Mouse (Mus musculus): Measurements from ENCODE around the gene Gpr27. TPM values are rescaled to one million over a fixed set of nuclear protein-coding genes. Genes with fewer than 3 reads are reported as not detected.

Gpr27 gene
- total and polyA plus RNA-seq, 3 experiments = not detected

DNA sequence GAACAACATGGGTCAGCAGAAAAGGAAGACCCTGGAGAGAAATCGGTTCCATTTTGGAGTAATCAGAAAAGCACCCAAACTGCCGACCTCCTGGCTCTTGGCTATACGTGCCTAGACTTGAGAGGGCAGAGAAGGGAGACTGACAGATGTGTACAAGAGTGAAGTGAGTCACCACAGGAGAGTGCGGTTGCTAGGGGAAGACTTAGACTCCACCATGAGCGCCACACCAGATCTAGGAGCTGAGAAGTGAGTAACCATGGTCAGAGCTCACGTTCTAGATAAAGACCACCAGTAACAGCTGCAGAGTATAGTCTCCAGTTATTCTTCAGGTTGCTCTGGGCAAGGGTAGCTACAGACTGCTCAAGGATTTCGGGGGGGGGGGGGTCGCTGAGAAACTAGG, 29.2 kb upstream of the Gpr27 start:
- no peaks in the 10 kb centered on the region for H3K9me3 ChIP-seq (replicated peaks; ENCODE audit: low read length)
- H3K4me1 ChIP-seq (ENCODE audit: control insufficient read depth in 1 of 2, insufficient read depth in 2 of 2) = peaks cover 24 to 42% of the 10 kb centered on the region in 2 experiments
- dilution Hi-C loops (cut with MboI; ENCODE audit: extremely low pct_ligation_motif_present, extremely low pct_unique_long_range_greater_than_20kb, low sequenced_read_pairs) = no loop called here
- in situ Hi-C loops (cut with MboI; ENCODE audit: low pct_ligation_motif_present, low pct_unique_long_range_greater_than_20kb, low sequenced_read_pairs) = loop anchor here (25.0 kb wide), 1 partner anchor 124 kb away; no protein-coding TSS in a partner anchor
- no peak overlapping the region for H3K27ac ChIP-seq (ENCODE audit: insufficient read depth, low read depth)
- H3K27me3 ChIP-seq (replicated peaks) = peaks cover 2% of the 10 kb centered on the region
- DNase-seq (ENCODE audit: extremely low read depth) = peak; percentile 39
- H3K79me2 ChIP-seq (replicated peaks; ENCODE audit: control insufficient read depth, extremely low read depth, insufficient read depth, poor library complexity, severe bottlenecking) = peaks cover 10% of the 10 kb centered on the region; the same call in 1 of the 2 replicates
- no peak for TF ChIP-seq ETS1 (conservative IDR thresholded peaks at IDR 0.05; ENCODE audit: low read depth, low read length)
- peak; percentile 70 for TF ChIP-seq IRF4 (IDR thresholded peaks at IDR 0.05; ENCODE audit: low read depth, low read length)
- no peak for TF ChIP-seq MAFK (IDR thresholded peaks at IDR 0.05; ENCODE audit: insufficient replicate concordance, low read length)
- 0 out of 2 replicates have a peak, but pooled peaks have one; percentile 25 for TF ChIP-seq JUND (conservative IDR thresholded peaks at IDR 0.05; ENCODE audit: low read depth, low read length)
- TF ChIP-seq RCOR1 (conservative IDR thresholded peaks at IDR 0.05; ENCODE audit: low read depth, low read length) = no peak
- no peak for TF ChIP-seq NELFE (IDR thresholded peaks at IDR 0.05; ENCODE audit: low read depth, low read length)
- TF ChIP-seq MAZ (IDR thresholded peaks at IDR 0.05; ENCODE audit: low read depth, low read length) = no peak
- no peak for TF ChIP-seq MXI1 (IDR thresholded peaks at IDR 0.05; ENCODE audit: low read depth, low read length)
- no peak for TF ChIP-seq HCFC1 (IDR thresholded peaks at IDR 0.05; ENCODE audit: low read depth, low read length)
- peak; percentile 12; the same call in 1 of the 2 replicates for TF ChIP-seq ELF1 (IDR thresholded peaks at IDR 0.05; ENCODE audit: low read depth, low read length)
- no peak for TF ChIP-seq KAT2A (IDR thresholded peaks at IDR 0.05; ENCODE audit: insufficient replicate concordance, low read length)
- no peak for TF ChIP-seq EP300 (IDR thresholded peaks at IDR 0.05; ENCODE audit: low read length)
- 0 out of 2 replicates have a peak, but pooled peaks have one; percentile 10 for TF ChIP-seq NRF1 (IDR thresholded peaks at IDR 0.05; ENCODE audit: low read depth, low read length)
- TF ChIP-seq POLR2AphosphoS2 (IDR thresholded peaks at IDR 0.05; ENCODE audit: low read depth, low read length) = no peak
- no peak for TF ChIP-seq ZKSCAN1 (IDR thresholded peaks at IDR 0.05; ENCODE audit: borderline replicate concordance, low read depth, low read length)
- TF ChIP-seq BHLHE40 (IDR thresholded peaks at IDR 0.05; ENCODE audit: low read depth, low read length) = peak; percentile 63
- no peak for TF ChIP-seq MEF2A (IDR thresholded peaks at IDR 0.05; ENCODE audit: borderline replicate concordance, low read depth, low read length)
- TF ChIP-seq SIN3A (IDR thresholded peaks at IDR 0.05; ENCODE audit: low read length) = no peak
- no peak for TF ChIP-seq ZC3H11A (IDR thresholded peaks at IDR 0.05; ENCODE audit: low read depth, low read length)
- TF ChIP-seq MYC (IDR thresholded peaks at IDR 0.05; ENCODE audit: low read depth, low read length) = 0 out of 2 replicates have a peak, but pooled peaks have one; percentile 8
- TF ChIP-seq CHD1 (IDR thresholded peaks at IDR 0.05; ENCODE audit: low read depth, low read length) = 0 out of 2 replicates have a peak, but pooled peaks have one; percentile 43
- peak; percentile 4; the same call in 1 of the 2 replicates for TF ChIP-seq JUN (IDR thresholded peaks at IDR 0.05; ENCODE audit: insufficient read depth, low read depth, low read length)
- TF ChIP-seq SMC3 (IDR thresholded peaks at IDR 0.05; ENCODE audit: low read depth, low read length) = no peak
- no peak for TF ChIP-seq UBTF (IDR thresholded peaks at IDR 0.05; ENCODE audit: low read depth, low read length)
- no peak for TF ChIP-seq MAX (IDR thresholded peaks at IDR 0.05; ENCODE audit: low read length)
- peak; percentile 45; the same call in 1 of the 2 replicates for TF ChIP-seq TCF12 (IDR thresholded peaks at IDR 0.05; ENCODE audit: low read depth, low read length)
- TF ChIP-seq E2F4 (IDR thresholded peaks at IDR 0.05; ENCODE audit: insufficient replicate concordance, low read depth, low read length) = no peak
- no peak for TF ChIP-seq ZNF384 (IDR thresholded peaks at IDR 0.05; ENCODE audit: low read depth, low read length)
- no peak for TF ChIP-seq POLR2A (IDR thresholded peaks at IDR 0.05; ENCODE audit: low read depth, low read length)
- peaks cover 0 to 34% of the 10 kb centered on the region in 2 experiments for H3K36me3 ChIP-seq (replicated peaks in 1 of 2; ENCODE audit: control insufficient read depth in 1 of 2, insufficient read depth in 1 of 2, low read length in 1 of 2)
- H3K4me2 ChIP-seq (ENCODE audit: insufficient read depth, low read depth, poor library complexity, severe bottlenecking) = peak overlapping the region; percentile 29
- H3K4me3 ChIP-seq (replicated peaks in 1 of 3; ENCODE audit: low read depth in 2 of 3, low read length in 2 of 3, poor library complexity in 1 of 3) = no peak overlapping the region
- H3K9ac ChIP-seq (ENCODE audit: insufficient read depth, low read depth) = no peak overlapping the region; the same call in 1 of the 2 replicates

Measured in CH12.LX (cell line).